Mouse (Mus musculus): ENCODE results near the gene Tns4. TPM values are rescaled to one million over a fixed set of nuclear protein-coding genes. Genes with fewer than 3 reads are reported as not detected.

The Tns4 gene
- polyA plus RNA-seq, 1 experiment from 2014 or later = 2.1 TPM

- Histone ChIP-seq H3K9ac (no peak overlapping the region), H3K4me1 (peaks cover 19% of the 10 kb centered on the region), H3K27ac (no peak overlapping the region), H3K36me3 (peaks cover 43% of the 10 kb centered on the region), H3K4me3 (no peak overlapping the region), H3K27me3 (no peaks in the 10 kb centered on the region), H3K4me2 (no peak overlapping the region), H3K9me3 (no peaks in the 10 kb centered on the region)
- WGBS = 88% methylated on average over 6 of the region's 6 CpGs
- ATAC-seq (ENCODE audit: insufficient number of reproducible peaks, low FRiP score, low TSS enrichment, low read depth) = no peak
Observed at GRCm38 (mm10) chr11:99019844-99020243, 69.3 kb downstream of the Tns4 start.

Other genes starting within 250 kb of the Tns4 start
- gene Wipf2, start 225.7 kb downstream of the Tns4 start, polyA plus RNA-seq (2015; fragmentation: Nextera tagmentation; extraction: Ambion mirVana) = 4.1 and 4.2 TPM in 2 replicates
- gene Cdc6, start 181.5 kb downstream of the Tns4 start, polyA plus RNA-seq (2015; fragmentation: Nextera tagmentation; extraction: Ambion mirVana) = 23.2 and 24.1 TPM in 2 replicates
- gene Rara, start 161.5 kb downstream of the Tns4 start, polyA plus RNA-seq (2015; fragmentation: Nextera tagmentation; extraction: Ambion mirVana) = 43.9 and 51.7 TPM in 2 replicates
- 0.49 and 0.86 TPM in 2 replicates for gene Gjd3, start 106.3 kb downstream of the Tns4 start, polyA plus RNA-seq (2015; fragmentation: Nextera tagmentation; extraction: Ambion mirVana)
- gene Top2a, start 65.1 kb downstream of the Tns4 start, polyA plus RNA-seq (2015; fragmentation: Nextera tagmentation; extraction: Ambion mirVana) = 162 and 178 TPM in 2 replicates
- 1,243 and 1,296 TPM in 2 replicates for gene Igfbp4, start 48.1 kb downstream of the Tns4 start, polyA plus RNA-seq (2015; fragmentation: Nextera tagmentation; extraction: Ambion mirVana)
- 0.38 and 0.48 TPM in 2 replicates for gene Ccr7, start 65.8 kb upstream of the Tns4 start, polyA plus RNA-seq (2015; fragmentation: Nextera tagmentation; extraction: Ambion mirVana)
- gene Smarce1, start 141.7 kb upstream of the Tns4 start, polyA plus RNA-seq (2015; fragmentation: Nextera tagmentation; extraction: Ambion mirVana) = 224 and 241 TPM in 2 replicates
- gene Krt222, start 154.8 kb upstream of the Tns4 start, polyA plus RNA-seq (2015; fragmentation: Nextera tagmentation; extraction: Ambion mirVana) = 0.36 and 0.46 TPM in 2 replicates
- 0.23 and 0.25 TPM in 2 replicates for gene Krt24, start 196.0 kb upstream of the Tns4 start, polyA plus RNA-seq (2015; fragmentation: Nextera tagmentation; extraction: Ambion mirVana)
- gene Krt25, start 233.6 kb upstream of the Tns4 start, polyA plus RNA-seq (2015; fragmentation: Nextera tagmentation; extraction: Ambion mirVana) = not detected in 2 replicates
- gene Krt26, start 248.7 kb upstream of the Tns4 start, polyA plus RNA-seq (2015; fragmentation: Nextera tagmentation; extraction: Ambion mirVana) = not detected in 2 replicates

Measured in limb, embryonic 15.5 days (tissue).